Mouse (Mus musculus) kidney, embryonic 14.5 days (tissue): ENCODE measurements around the gene Slc25a47. TPM values are rescaled to one million over a fixed set of nuclear protein-coding genes. Genes with fewer than 3 reads are reported as not detected.

Source experiments
- ATAC-seq: fragments of 200-750 bp; cut with Nextera tagmentation; 2 replicates; pipeline ENCODE4 v1.8.0; 2017; ENCODE audit warnings: moderate number of reproducible peaks, mild to moderate bottlenecking, moderate TSS enrichment, moderate library complexity; ENCODE audit not compliant: low FRiP score, low TSS enrichment
- H3K27ac ChIP-seq: fragments of 300-500 bp; sonication (generic); 2 replicates; pipeline ENCODE4 v1.5.1; 2014; ENCODE audit warnings: low read depth, mild to moderate bottlenecking, low read length, moderate library complexity, mixed read lengths
- H3K27me3 ChIP-seq: fragments of 300-500 bp; sonication (generic); 2 replicates; pipeline ENCODE4 v1.6.1; 2014; ENCODE audit warnings: mild to moderate bottlenecking, low read length; ENCODE audit not compliant: control insufficient read depth, insufficient read depth
- H3K36me3 ChIP-seq: fragments of 300-500 bp; sonication (generic); 2 replicates; pipeline ENCODE4 v1.6.1; 2014; ENCODE audit warnings: low read length, mixed read lengths; ENCODE audit not compliant: control insufficient read depth, insufficient read depth
- H3K4me1 ChIP-seq: fragments of 300-500 bp; sonication (generic); 2 replicates; pipeline ENCODE4 v1.6.1; 2014; ENCODE audit warnings: low read length, mixed read lengths; ENCODE audit not compliant: control insufficient read depth, insufficient read depth
- H3K4me2 ChIP-seq: fragments of 300-500 bp; sonication (generic); replicated peaks from 2 replicates; pipeline ENCODE4 v1.6.1; 2014; ENCODE audit warnings: low read depth, mild to moderate bottlenecking, low read length
- H3K4me3 ChIP-seq: fragments of 300-500 bp; sonication (generic); 2 replicates; pipeline ENCODE4 v1.5.1; 2014; ENCODE audit warnings: mild to moderate bottlenecking, low read length
- H3K9ac ChIP-seq: fragments of 300-500 bp; sonication (generic); 2 replicates; pipeline ENCODE4 v1.6.1; 2014; ENCODE audit warnings: low read depth, mild to moderate bottlenecking, low read length, moderate library complexity
- H3K9me3 ChIP-seq: fragments of 300-500 bp; sonication (generic); 2 replicates; pipeline ENCODE4 v1.6.1; 2016; ENCODE audit warnings: low read length; ENCODE audit not compliant: control insufficient read depth
- WGBS: fragments of 180-500 bp; shearing (Covaris S2); extraction: QIAGEN DNeasy Blood & Tissue Kit; methylation state at CpG from one replicate; pipeline ENCODE4 v1.1.7; 2014; 5-methylcytosine and 5-hydroxymethylcytosine counted together
- polyA plus RNA-seq: library from polyadenylated mRNA; unstranded; fragments of >200 nt; fragmentation: Nextera tagmentation; extraction: Ambion mirVana; gene quantifications from 2 replicates; pipeline ENCODE4 v1.2.1, GENCODE M21; 2014

The Slc25a47 gene
- polyA plus RNA-seq, 1 experiment from 2014 or later: 7.6 TPM

DNA sequence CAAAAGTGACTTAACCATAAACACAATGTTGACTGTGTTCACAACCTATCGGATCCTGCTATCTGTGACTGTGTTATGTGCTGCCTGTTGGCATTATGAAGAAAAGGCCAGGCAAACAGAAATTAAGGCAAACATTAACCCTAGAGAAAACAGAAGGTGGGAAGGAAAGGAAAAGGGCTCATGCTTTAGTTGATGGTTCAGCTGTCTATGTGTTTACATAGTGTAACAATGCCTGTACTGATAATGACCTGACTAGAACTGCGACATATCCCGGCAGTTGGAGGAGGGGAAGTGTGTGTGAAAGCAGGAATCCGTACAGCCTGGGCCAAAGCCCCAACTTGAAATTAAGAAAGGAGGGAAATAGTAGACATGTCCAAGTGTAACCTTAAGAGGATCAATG is 51.2 kb downstream of the Slc25a47 start:
- peaks cover 65% of the 10 kb centered on the region for H3K36me3 ChIP-seq
- no peak overlapping the region for H3K4me2 ChIP-seq
- WGBS: 88% methylated on average over 4 of the region's 4 CpGs
- H3K4me1 ChIP-seq: no peaks in the 10 kb centered on the region
- H3K9ac ChIP-seq: no peak overlapping the region
- no peak overlapping the region for H3K4me3 ChIP-seq
- no peak overlapping the region for H3K27ac ChIP-seq
- no peaks in the 10 kb centered on the region for H3K9me3 ChIP-seq
- ATAC-seq: no peak
- H3K27me3 ChIP-seq: no peaks in the 10 kb centered on the region

DNA sequence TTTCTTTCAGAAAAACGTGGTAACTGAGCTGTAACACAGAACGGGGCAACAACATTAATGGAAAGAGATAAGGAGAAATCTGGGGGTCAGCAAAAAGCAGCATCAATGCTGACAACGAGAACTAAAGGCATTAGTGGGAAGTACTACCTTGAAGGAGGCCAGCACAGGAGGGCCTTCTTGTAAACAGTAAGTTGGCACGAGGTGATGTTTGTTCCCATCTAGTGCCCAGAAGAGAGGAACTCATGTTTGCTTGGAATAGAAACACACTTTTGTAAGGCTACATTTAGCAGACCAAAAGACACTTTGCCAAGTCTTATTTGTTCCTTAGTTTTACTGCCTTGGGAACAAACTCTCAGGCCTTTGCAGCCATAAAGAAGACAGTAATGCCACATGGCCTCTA is 52.8 kb downstream of the Slc25a47 start:
- Histone ChIP-seq H3K9ac (no peak overlapping the region), H3K9me3 (no peaks in the 10 kb centered on the region), H3K4me3 (no peak overlapping the region), H3K4me1 (peaks cover 13% of the 10 kb centered on the region), H3K27me3 (no peaks in the 10 kb centered on the region), H3K36me3 (peaks cover 49% of the 10 kb centered on the region), H3K4me2 (no peak overlapping the region), H3K27ac (no peak overlapping the region)
- ATAC-seq: no peak
- WGBS: 90% methylated on average over 4 of the region's 4 CpGs

DNA sequence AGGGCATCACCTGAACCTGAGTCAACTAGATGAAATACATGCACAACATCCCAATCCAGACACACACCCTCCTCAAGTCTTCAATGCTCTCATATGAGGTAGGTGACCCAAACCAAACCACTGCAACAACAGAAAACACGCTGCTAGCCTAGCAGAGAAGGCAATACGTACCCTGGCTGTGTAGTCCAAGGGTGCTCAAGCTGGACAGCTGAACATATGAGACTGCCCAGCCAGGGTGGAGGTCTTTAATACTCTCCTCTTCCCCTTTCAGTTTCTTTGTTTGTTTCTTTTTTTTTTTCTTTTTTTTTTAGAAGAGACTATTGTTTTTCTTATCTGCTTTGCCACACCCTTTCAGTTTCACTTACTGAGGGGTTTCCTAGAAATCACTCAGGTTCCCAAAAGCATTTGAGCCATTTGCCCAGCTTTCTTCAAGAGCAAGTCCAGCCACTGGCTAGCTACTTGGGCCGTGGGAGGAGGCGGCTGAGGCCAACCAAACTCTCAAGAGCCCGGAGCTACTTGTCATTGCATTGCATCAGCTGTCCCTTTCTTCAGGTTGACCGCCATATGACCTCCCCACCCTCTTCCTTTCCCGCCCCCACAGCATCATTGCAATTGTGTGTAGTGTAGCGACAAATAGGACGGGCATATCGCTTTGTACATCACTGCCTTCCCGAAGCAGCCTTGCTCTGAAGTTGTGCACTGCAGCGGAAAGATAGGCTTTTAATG is 57.3 kb downstream of the Slc25a47 start, which contains the start of gene Wdr25:
Gene Wdr25 (plus strand): TSS at position 643 of the 726 bp plus-strand sequence.
- peak within 1 kb of the TSS; percentile 82 for H3K4me2 ChIP-seq
- 14% methylated on average over 12 of the region's 12 CpGs for WGBS
- no peaks in the 10 kb centered on the region for H3K9me3 ChIP-seq
- H3K4me1 ChIP-seq: peaks cover 18% of the 10 kb centered on the region
- 0 out of 2 replicates have a peak within 1 kb of the TSS, but pooled peaks have one; percentile 42 for H3K27ac ChIP-seq
- peak within 1 kb of the TSS; percentile 96 for H3K4me3 ChIP-seq
- no peaks in the 10 kb centered on the region for H3K27me3 ChIP-seq
- peak within 1 kb of the TSS; percentile 78 for H3K9ac ChIP-seq
- peaks cover 11% of the 10 kb centered on the region; the same call in 1 of the 2 replicates for H3K36me3 ChIP-seq
- peak; percentile 5; the same call in 1 of the 2 replicates for ATAC-seq

DNA sequence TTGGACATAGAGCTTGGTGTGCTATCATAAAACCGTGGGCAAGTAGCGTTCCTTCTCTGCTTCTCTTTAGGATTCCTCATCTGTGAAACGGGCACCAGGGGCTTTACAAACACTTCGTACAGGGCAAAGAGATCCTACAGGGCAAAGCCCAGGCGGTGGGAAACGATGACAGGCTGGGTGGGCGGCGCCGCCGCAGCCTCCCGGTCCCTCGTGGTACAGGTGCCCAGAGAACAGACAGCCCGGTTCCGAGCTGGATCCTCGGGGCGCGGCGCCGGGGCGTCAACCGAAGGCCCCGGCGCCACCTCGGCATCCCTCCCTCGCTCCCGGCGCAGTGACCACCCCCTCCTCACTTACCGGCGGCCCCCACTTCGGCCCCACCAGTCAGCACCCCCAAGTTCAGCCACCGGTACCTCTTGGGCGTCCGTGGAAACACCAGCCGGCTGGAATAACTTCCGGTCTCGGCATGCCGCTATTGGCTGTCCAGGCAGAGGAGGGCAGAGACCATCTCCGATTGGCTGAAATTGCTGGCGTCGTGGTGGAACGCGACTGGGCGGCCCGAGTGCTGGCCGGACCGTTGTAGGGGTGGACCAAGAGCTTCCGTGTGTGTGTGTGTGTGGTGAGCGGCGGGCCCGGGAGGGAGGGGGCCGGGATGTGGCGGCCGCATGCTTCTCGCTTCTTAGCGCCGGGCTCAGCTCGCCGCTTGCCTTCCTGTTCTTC is 58.0 kb downstream of the Slc25a47 start, which contains the start of gene Wars:
Gene Wars (minus strand): TSS at position 460 of the 717 bp plus-strand sequence.
- no peaks in the 10 kb centered on the region for H3K9me3 ChIP-seq
- peak; percentile 100 for ATAC-seq
- H3K27me3 ChIP-seq: no peaks in the 10 kb centered on the region
- H3K4me1 ChIP-seq: peaks cover 18% of the 10 kb centered on the region
- 0 out of 2 replicates have a peak, but pooled peaks cover 10% of the 10 kb centered on the region for H3K36me3 ChIP-seq
- H3K9ac ChIP-seq: peak within 1 kb of the TSS; percentile 78
- WGBS: 0% methylated on average over 51 of the region's 58 CpGs
- peak within 1 kb of the TSS; percentile 96 for H3K4me3 ChIP-seq
- 0 out of 2 replicates have a peak within 1 kb of the TSS, but pooled peaks have one; percentile 42 for H3K27ac ChIP-seq
- peak within 1 kb of the TSS; percentile 82 for H3K4me2 ChIP-seq

DNA sequence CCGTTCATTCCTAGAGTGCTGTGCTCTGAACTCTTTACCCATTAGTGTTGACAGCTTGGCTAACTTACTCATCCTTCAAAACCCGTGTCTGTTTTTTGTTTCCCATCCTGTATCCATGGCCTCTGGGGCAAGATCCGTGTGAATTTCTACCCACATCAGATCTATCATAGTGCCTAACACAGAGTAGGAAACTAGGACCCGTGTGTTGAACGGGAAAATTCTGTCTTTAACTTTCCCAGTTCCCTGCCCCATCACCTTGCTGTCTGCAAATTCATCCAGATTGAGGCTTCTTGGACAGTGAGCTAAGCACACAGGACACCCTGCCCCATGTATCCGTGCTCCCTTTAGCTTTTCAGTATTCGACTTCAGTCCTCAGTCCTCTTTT is 58.6 kb downstream of the Slc25a47 start:
- Histone ChIP-seq H3K36me3 (0 out of 2 replicates have a peak, but pooled peaks cover 10% of the 10 kb centered on the region), H3K27me3 (no peaks in the 10 kb centered on the region), H3K4me2 (peak overlapping the region; percentile 75), H3K4me1 (peaks cover 18% of the 10 kb centered on the region), H3K9ac (peak overlapping the region; percentile 72), H3K9me3 (no peaks in the 10 kb centered on the region), H3K27ac (no peak overlapping the region), H3K4me3 (peak overlapping the region; percentile 96)
- 2% methylated on average over 7 of the region's 7 CpGs for WGBS
- ATAC-seq: no peak

DNA sequence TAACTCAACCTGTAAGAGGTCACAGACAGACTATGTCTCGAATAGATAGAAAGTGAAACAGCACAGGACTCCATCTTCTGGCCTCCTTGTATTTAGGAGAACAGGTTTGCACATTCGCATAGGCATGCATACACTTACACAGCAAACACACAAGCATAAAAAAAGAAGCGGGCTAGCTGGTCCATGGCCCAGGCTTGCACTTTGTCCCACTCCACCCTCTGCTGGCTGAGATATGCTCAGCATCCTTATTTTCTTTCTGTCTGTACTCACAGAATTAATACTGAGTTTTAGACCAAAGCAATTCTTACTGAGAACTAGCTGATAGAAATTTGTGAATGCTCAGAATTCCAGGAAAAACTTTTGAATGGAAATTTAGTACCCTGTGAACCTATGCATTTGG is 60.2 kb downstream of the Slc25a47 start:
- Histone ChIP-seq H3K4me2 (no peak overlapping the region), H3K36me3 (0 out of 2 replicates have a peak, but pooled peaks cover 7% of the 10 kb centered on the region), H3K27me3 (no peaks in the 10 kb centered on the region), H3K27ac (no peak overlapping the region), H3K4me1 (peaks cover 18% of the 10 kb centered on the region), H3K9me3 (no peaks in the 10 kb centered on the region), H3K9ac (no peak overlapping the region), H3K4me3 (no peak overlapping the region)
- 76% methylated on average over 3 of the region's 3 CpGs for WGBS
- no peak for ATAC-seq

DNA sequence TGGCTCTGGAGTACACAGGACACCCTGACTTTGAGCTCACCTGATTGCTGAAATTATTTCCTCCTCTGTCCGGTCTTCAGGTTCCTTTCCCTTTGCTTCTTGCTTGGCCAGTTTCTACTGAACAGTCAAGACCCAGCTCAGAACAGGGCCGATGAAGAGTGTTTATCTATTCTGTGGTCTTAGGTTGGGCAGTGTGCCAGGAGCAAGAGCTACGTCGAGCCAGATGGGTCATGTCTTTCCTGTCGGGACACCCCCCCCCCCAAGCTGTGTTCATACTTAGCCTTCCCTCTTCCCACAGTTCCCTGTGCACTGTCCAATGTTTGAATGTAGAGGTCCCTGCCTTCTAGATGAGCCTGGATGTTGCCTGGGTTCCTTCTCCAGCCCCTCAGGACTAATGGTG is 65.5 kb downstream of the Slc25a47 start:
- no peak overlapping the region for H3K4me2 ChIP-seq
- 57% methylated on average over 5 of the region's 5 CpGs for WGBS
- H3K27ac ChIP-seq: no peak overlapping the region
- 0 out of 2 replicates have a peak, but pooled peaks cover 7% of the 10 kb centered on the region for H3K36me3 ChIP-seq
- no peak overlapping the region for H3K4me3 ChIP-seq
- no peak overlapping the region for H3K9ac ChIP-seq
- no peaks in the 10 kb centered on the region for H3K9me3 ChIP-seq
- H3K27me3 ChIP-seq: no peaks in the 10 kb centered on the region
- ATAC-seq: no peak
- H3K4me1 ChIP-seq: 0 out of 2 replicates have a peak, but pooled peaks cover 7% of the 10 kb centered on the region

DNA sequence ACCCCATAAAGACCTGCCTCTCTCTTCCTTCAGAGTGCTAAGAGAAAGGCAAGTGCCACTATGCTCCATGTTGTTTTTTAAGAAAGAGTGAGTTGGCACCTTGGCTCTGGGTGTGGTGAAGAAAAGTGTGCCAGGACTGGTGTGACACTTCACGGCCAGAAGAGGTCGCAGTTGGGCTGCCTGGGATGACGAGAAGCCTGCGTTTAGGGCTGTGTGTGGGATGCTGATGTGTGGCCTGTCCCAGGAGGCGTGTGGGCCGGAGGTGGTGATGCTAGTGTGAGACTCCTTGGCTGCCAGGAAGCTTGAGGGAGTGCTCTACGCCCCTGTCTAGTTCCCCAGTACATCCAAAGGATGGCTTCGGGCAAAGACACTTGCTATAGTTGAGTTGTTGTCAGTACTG is 67.1 kb downstream of the Slc25a47 start:
- Histone ChIP-seq H3K27ac (no peak overlapping the region), H3K4me3 (no peak overlapping the region), H3K9ac (no peak overlapping the region), H3K27me3 (no peaks in the 10 kb centered on the region), H3K4me2 (no peak overlapping the region), H3K9me3 (no peaks in the 10 kb centered on the region), H3K4me1 (peaks cover 17% of the 10 kb centered on the region; the same call in 1 of the 2 replicates), H3K36me3 (0 out of 2 replicates have a peak, but pooled peaks cover 4% of the 10 kb centered on the region)
- 12% methylated on average over 8 of the region's 8 CpGs for WGBS
- peak; percentile 58 for ATAC-seq
